Mouse (Mus musculus): ENCODE measurements around the gene Pls3. TPM values are rescaled to one million over a fixed set of nuclear protein-coding genes. Genes with fewer than 3 reads are reported as not detected.

The Pls3 gene
- total RNA-seq (2021) = 100 to 1,000 TPM; 111 to 130 TPM
- long read RNA-seq, experiment 1, transcript Pls3-204 (16 exons, 3,149 nt) = major isoform, 44 of 230 reads
- long read RNA-seq, experiment 1, partial matches to known transcripts = 7 of 230 reads
- long read RNA-seq, experiment 1, other reads (novel, unspliced or antisense) = 170 of 230 reads
- long read RNA-seq, experiment 2, transcript Pls3-202 (16 exons, 3,160 nt) = minor isoform, 8 of 152 reads
- long read RNA-seq, experiment 2, transcript Pls3-204 (16 exons, 3,149 nt) = major isoform, 28 of 152 reads
- long read RNA-seq, experiment 2, partial matches to known transcripts = 6 of 152 reads
- long read RNA-seq, experiment 2, other reads (novel, unspliced or antisense) = 103 of 152 reads

GRCm38 (mm10) chrX:75874332-75875291 lies at the start of gene Pls3:
TSS of gene Pls3 (minus strand) at chrX:75875182.
- intact Hi-C loops (cut with DNase I) = loop anchor here (2.0 to 10.0 kb wide), 3 partner anchors 62 to 326 kb away; no protein-coding TSS in a partner anchor
- Histone ChIP-seq H3K4me3 (peak within 1 kb of the TSS; percentile 63), H3K27ac (peak within 1 kb of the TSS; percentile 81)
- DNase-seq (ENCODE audit: extremely low spot score in 1 of 2, low spot score in 2 of 2) = peak; percentile 69 to 87
- TF ChIP-seq CTCF (IDR thresholded peaks at IDR 0.05) = no peak

- Histone ChIP-seq H3K4me3 (no peak overlapping the region), H3K27ac (no peak overlapping the region)
- no peak for TF ChIP-seq CTCF (IDR thresholded peaks at IDR 0.05)
- intact Hi-C loops (cut with DNase I) = no loop called here
- no peak for DNase-seq (ENCODE audit: extremely low spot score in 1 of 2, low spot score in 2 of 2)
These were observed 20.7 kb upstream of the Pls3 start for GRCm38 (mm10) chrX:75895716-75896115.

GRCm38 (mm10) chrX:75875566-75875965 lies 584 bp upstream of the Pls3 start:
- no peak for TF ChIP-seq CTCF (IDR thresholded peaks at IDR 0.05)
- Histone ChIP-seq H3K27ac (no peak overlapping the region), H3K4me3 (peak overlapping the region; percentile 63)
- DNase-seq (ENCODE audit: extremely low spot score in 1 of 2, low spot score in 2 of 2) = no peak
- intact Hi-C loops (cut with DNase I) = loop anchor here (2.0 to 10.0 kb wide), 2 partner anchors 309 to 325 kb away; no protein-coding TSS in a partner anchor

GRCm38 (mm10) chrX:75873813-75874212 lies 1.2 kb downstream of the Pls3 start:
- no peak; the same call in none of the 2 replicates for TF ChIP-seq CTCF (IDR thresholded peaks at IDR 0.05)
- Histone ChIP-seq H3K27ac (peak overlapping the region; percentile 81), H3K4me3 (peak overlapping the region; percentile 63)
- intact Hi-C loops (cut with DNase I) = loop anchor here (2.0 to 10.0 kb wide), 3 partner anchors 62 to 327 kb away; no protein-coding TSS in a partner anchor
- peak; percentile 8 to 20 for DNase-seq (ENCODE audit: extremely low spot score in 1 of 2, low spot score in 2 of 2)

- intact Hi-C loops (cut with DNase I) = loop anchor here (5.0 to 10.0 kb wide), 2 partner anchors 61 to 312 kb away; no protein-coding TSS in a partner anchor
- TF ChIP-seq CTCF (IDR thresholded peaks at IDR 0.05) = no peak
- no peak for DNase-seq (ENCODE audit: extremely low spot score in 1 of 2, low spot score in 2 of 2)
- H3K27ac ChIP-seq = no peak overlapping the region; the same call in 1 of the 2 replicates
- H3K4me3 ChIP-seq = peak overlapping the region; percentile 63
These were observed 1.7 kb downstream of the Pls3 start for GRCm38 (mm10) chrX:75873253-75873652.

- Histone ChIP-seq H3K4me3 (no peak overlapping the region), H3K27ac (no peak overlapping the region)
- DNase-seq (ENCODE audit: extremely low spot score in 1 of 2, low spot score in 2 of 2) = no peak
- peak; percentile 42 for TF ChIP-seq CTCF (IDR thresholded peaks at IDR 0.05)
- intact Hi-C loops (cut with DNase I) = loop anchor here (5.0 to 10.0 kb wide), 2 partner anchors 60 to 313 kb away; no protein-coding TSS in a partner anchor
These were observed 3.1 kb downstream of the Pls3 start for GRCm38 (mm10) chrX:75871855-75872254.

- no peak overlapping the region for H3K4me3 ChIP-seq
- TF ChIP-seq CTCF (IDR thresholded peaks at IDR 0.05) = no peak
- intact Hi-C loops (cut with DNase I) = no loop called here
These were observed 13.3 kb downstream of the Pls3 start for GRCm38 (mm10) chrX:75861715-75862114.

GRCm38 (mm10) chrX:75854294-75854693 lies 20.7 kb downstream of the Pls3 start:
- no peak overlapping the region for H3K4me3 ChIP-seq
- DNase-seq (ENCODE audit: extremely low spot score in 1 of 2, low spot score in 2 of 2) = no peak
- intact Hi-C loops (cut with DNase I) = no loop called here
- no peak overlapping the region for H3K27ac ChIP-seq
- TF ChIP-seq CTCF (IDR thresholded peaks at IDR 0.05) = no peak

More at GRCm38 (mm10) chrX:75861715-75862114, 13.3 kb downstream of the Pls3 start:
- DNase-seq (ENCODE audit: extremely low spot score in 1 of 2, low spot score in 2 of 2) = no peak
- no peak overlapping the region for H3K27ac ChIP-seq

GRCm38 (mm10) chrX:75844290-75844689 lies 30.7 kb downstream of the Pls3 start:
- intact Hi-C loops (cut with DNase I) = no loop called here
- no peak for TF ChIP-seq CTCF (IDR thresholded peaks at IDR 0.05)
- no peak for DNase-seq (ENCODE audit: extremely low spot score in 1 of 2, low spot score in 2 of 2)
- H3K27ac ChIP-seq = no peak overlapping the region
- no peak overlapping the region for H3K4me3 ChIP-seq

GRCm38 (mm10) chrX:75842835-75843234 lies 32.1 kb downstream of the Pls3 start:
- H3K27ac ChIP-seq = no peak overlapping the region
- H3K4me3 ChIP-seq = no peak overlapping the region
- intact Hi-C loops (cut with DNase I) = no loop called here
- no peak for TF ChIP-seq CTCF (IDR thresholded peaks at IDR 0.05)
- no peak for DNase-seq (ENCODE audit: extremely low spot score in 1 of 2, low spot score in 2 of 2)

- H3K27ac ChIP-seq = no peak overlapping the region
- no peak overlapping the region for H3K4me3 ChIP-seq
- no peak for DNase-seq (ENCODE audit: extremely low spot score in 1 of 2, low spot score in 2 of 2)
These were observed 32.9 kb downstream of the Pls3 start for GRCm38 (mm10) chrX:75842120-75842519.

More at GRCm38 (mm10) chrX:75842120-75842519, 32.9 kb downstream of the Pls3 start:
- intact Hi-C loops (cut with DNase I) = no loop called here
- no peak; the same call in 1 of the 2 replicates for TF ChIP-seq CTCF (IDR thresholded peaks at IDR 0.05)
